Mouse (Mus musculus) myocyte (in vitro differentiated cells): ENCODE measurements around the gene Olfr825. TPM values are rescaled to one million over a fixed set of nuclear protein-coding genes. Genes with fewer than 3 reads are reported as not detected.
"Not testable (repeated sequence)": the region's sequence is repeated elsewhere in the genome, so short reads cannot be mapped to it uniquely, and the experiment has no call there.

ENCODE experiments used
- H3K27me3 ChIP-seq: one replicate; pipeline ENCODE4 v1.6.1; 2011; ENCODE audit not compliant: control insufficient read depth, insufficient read depth, insufficient read length
- H3K36me3 ChIP-seq: one replicate; pipeline ENCODE4 v1.6.1; 2011; ENCODE audit not compliant: control insufficient read depth, insufficient read depth
- H3K4me2 ChIP-seq: one replicate; pipeline ENCODE4 v1.6.1; 2011; ENCODE audit warnings: low read depth, control low read depth
- H3K4me3 ChIP-seq: one replicate; pipeline ENCODE4 v1.5.1; 2011; ENCODE audit warnings: mild to moderate bottlenecking, control low read depth, moderate library complexity
- H3K79me2 ChIP-seq: one replicate; pipeline ENCODE4 v1.6.1; 2011; ENCODE audit not compliant: control insufficient read depth, insufficient read depth
- H3ac ChIP-seq: one replicate; pipeline ENCODE4 v1.6.1; 2011; ENCODE audit not compliant: control insufficient read depth, insufficient read length
- CEBPB ChIP-seq: IDR thresholded peaks from 2 replicates; pipeline ENCODE4 v1.6.1; 2011; ENCODE audit warnings: mild to moderate bottlenecking, moderate library complexity; ENCODE audit not compliant: poor library complexity, insufficient read depth, severe bottlenecking
- E2F4 ChIP-seq: IDR thresholded peaks from one replicate; pipeline ENCODE4 v1.6.1; 2011; ENCODE audit warnings: mild to moderate bottlenecking, control low read depth, moderate library complexity; ENCODE audit not compliant: insufficient read depth
- MAX ChIP-seq: IDR thresholded peaks from one replicate; pipeline ENCODE4 v1.6.1; 2011; ENCODE audit warnings: low read depth, mild to moderate bottlenecking, control low read depth
- MYOD1 ChIP-seq, 3 experiments: IDR thresholded peaks; one replicate each; pipeline ENCODE4 v1.6.1; 2011; ENCODE audit warnings: control low read depth in 2 of 3, low read depth in 2 of 3, mild to moderate bottlenecking in 2 of 3, moderate library complexity in 1 of 3; ENCODE audit not compliant: insufficient read length in 2 of 3, control insufficient read depth in 1 of 3
- MYOG ChIP-seq, 3 experiments: IDR thresholded peaks; one replicate each; pipeline ENCODE4 v1.6.1; 2011; ENCODE audit warnings: control low read depth in 2 of 3, low read depth in 2 of 3, mild to moderate bottlenecking in 2 of 3; ENCODE audit not compliant: insufficient read length in 2 of 3, control insufficient read depth in 1 of 3, insufficient read depth in 1 of 3
- POLR2A ChIP-seq: IDR thresholded peaks from one replicate; pipeline ENCODE4 v1.6.1; 2011; ENCODE audit warnings: low read depth, mild to moderate bottlenecking, control low read depth, moderate library complexity; ENCODE audit not compliant: insufficient read length
- POLR2AphosphoS2 ChIP-seq: IDR thresholded peaks from one replicate; pipeline ENCODE4 v1.6.1; 2011; ENCODE audit warnings: low read depth, control low read depth; ENCODE audit not compliant: insufficient read length
- REST ChIP-seq: IDR thresholded peaks from one replicate; pipeline ENCODE4 v1.6.1; 2011; ENCODE audit warnings: mild to moderate bottlenecking, control low read depth, moderate library complexity; ENCODE audit not compliant: insufficient read depth, insufficient read length
- SRF ChIP-seq: IDR thresholded peaks from one replicate; pipeline ENCODE4 v1.6.1; 2011; ENCODE audit warnings: low read depth; ENCODE audit not compliant: control insufficient read depth, insufficient read length
- TCF12 ChIP-seq: IDR thresholded peaks from one replicate; pipeline ENCODE4 v1.6.1; 2011; ENCODE audit warnings: mild to moderate bottlenecking, control low read depth; ENCODE audit not compliant: poor library complexity, insufficient read depth, severe bottlenecking
- TCF3 ChIP-seq: IDR thresholded peaks from one replicate; pipeline ENCODE4 v1.6.1; 2011; ENCODE audit warnings: low read depth, control low read depth; ENCODE audit not compliant: insufficient read length
- USF1 ChIP-seq: IDR thresholded peaks from one replicate; pipeline ENCODE4 v1.6.1; 2011; ENCODE audit warnings: low read depth, mild to moderate bottlenecking, control low read depth, moderate library complexity
- polyA plus RNA-seq: library from polyadenylated mRNA; unstranded; fragments of >200 nt; fragmentation: generic; extraction: Trizol; gene quantifications from one replicate; pipeline ENCODE4 v1.2.1, GENCODE M21; 2012; ENCODE audit warnings: missing spikeins

The Olfr825 gene
- polyA plus RNA-seq = not detected

DNA sequence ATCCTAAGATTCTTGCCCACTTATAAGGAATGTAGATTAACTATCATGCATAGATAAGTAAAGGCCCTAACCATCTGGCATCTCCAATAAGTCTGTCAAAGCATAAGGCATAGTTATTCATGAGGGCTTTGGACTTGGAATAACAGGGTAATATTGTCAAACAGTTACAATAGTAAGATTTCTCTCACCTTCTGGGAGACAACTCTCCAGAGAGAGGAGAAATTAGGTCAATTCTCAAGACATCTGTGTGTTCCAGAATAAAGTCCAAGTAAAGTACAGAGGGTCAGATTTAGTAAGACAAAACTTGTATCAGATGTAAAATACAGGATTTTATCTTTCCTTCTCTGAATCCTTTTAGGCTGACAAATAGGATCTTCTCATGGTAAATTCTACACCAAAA is at the start of gene Olfr825:
Olfr825 (minus strand) TSS at position 101 of the 400 bp plus-strand sequence.
- Histone ChIP-seq H3K27me3 (no peaks in the 10 kb centered on the region), H3K4me2 (no peak within 1 kb of the TSS), H3K36me3 (no peaks in the 10 kb centered on the region), H3K79me2 (no peaks in the 10 kb centered on the region), H3ac (no peak within 1 kb of the TSS), H3K4me3 (no peak within 1 kb of the TSS)
- TF ChIP-seq E2F4 (no peak), REST (no peak), USF1 (no peak), MAX (no peak), SRF (no peak)

DNA sequence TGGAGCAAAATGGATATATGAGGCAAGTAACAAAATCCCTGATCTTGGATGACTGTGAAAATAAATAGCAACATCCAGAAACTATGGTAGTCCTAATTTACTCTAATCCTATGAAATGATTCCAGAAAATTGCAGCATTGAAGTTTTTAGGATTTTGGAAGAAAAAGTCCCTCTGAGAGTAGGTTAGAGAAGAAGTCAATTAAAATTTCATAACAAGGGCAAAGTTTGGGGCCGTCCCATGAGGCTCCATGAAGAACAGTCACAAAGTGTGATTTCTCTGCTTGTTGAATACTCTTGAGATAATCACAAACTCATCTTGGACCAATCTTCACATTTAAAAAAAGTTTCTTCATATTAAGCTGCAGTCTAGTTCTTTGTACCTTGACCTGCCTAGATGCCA is 47.7 kb upstream of the Olfr825 start, which contains the start of gene Olfr827:
Olfr827 (minus strand) TSS at position 101 of the 400 bp plus-strand sequence.
- TF ChIP-seq MAX (no peak), REST (no peak), MYOG (IDR thresholded peaks at IDR 0.05; ENCODE audit: control insufficient read depth in 1 of 3, insufficient read depth in 1 of 3, insufficient read length in 2 of 3, low read depth in 2 of 3) (no peak), TCF3 (no peak), MYOD1 (IDR thresholded peaks at IDR 0.05; ENCODE audit: control insufficient read depth in 1 of 3, insufficient read length in 2 of 3, low read depth in 2 of 3) (no peak), E2F4 (no peak), USF1 (no peak), POLR2AphosphoS2 (no peak), CEBPB (no peak), TCF12 (no peak), POLR2A (no peak), SRF (no peak)

DNA sequence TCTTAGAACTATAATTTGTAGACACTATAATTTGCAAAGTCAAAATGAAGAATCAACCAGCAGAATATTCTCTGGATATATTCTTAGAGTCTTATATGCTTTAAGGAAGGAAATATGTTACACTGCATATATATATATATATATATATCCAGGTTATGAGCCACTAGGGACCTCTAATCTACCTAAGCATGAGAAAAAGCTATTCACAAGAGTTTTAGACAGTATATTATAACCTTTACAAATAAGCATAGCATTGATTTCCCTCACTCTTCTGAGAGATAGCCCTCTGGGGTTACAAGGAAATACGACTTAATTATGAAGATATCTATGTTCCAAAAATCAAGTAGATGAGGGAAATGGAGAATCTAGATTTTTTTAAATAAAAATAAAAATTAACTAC is 17.5 kb upstream of the Olfr825 start, which contains the start of gene Olfr826:
Olfr826 (minus strand) TSS at position 101 of the 400 bp plus-strand sequence.
- TF ChIP-seq SRF (no peak), USF1 (no peak), TCF3 (no peak), E2F4 (no peak), MYOD1 (IDR thresholded peaks at IDR 0.05; ENCODE audit: control insufficient read depth in 1 of 3, insufficient read length in 2 of 3, low read depth in 2 of 3) (no peak), POLR2AphosphoS2 (no peak), REST (no peak), TCF12 (no peak), CEBPB (no peak), POLR2A (no peak), MYOG (IDR thresholded peaks at IDR 0.05; ENCODE audit: control insufficient read depth in 1 of 3, insufficient read depth in 1 of 3, insufficient read length in 2 of 3, low read depth in 2 of 3) (no peak), MAX (no peak)
- H3K4me2 ChIP-seq = no peak within 1 kb of the TSS

More for the DNA sequence above, 47.7 kb upstream of the Olfr825 start, which contains the start of gene Olfr827:
- Histone ChIP-seq H3K79me2 (no peaks in the 10 kb centered on the region), H3K36me3 (no peaks in the 10 kb centered on the region), H3ac (no peak within 1 kb of the TSS), H3K4me2 (no peak within 1 kb of the TSS), H3K4me3 (no peak within 1 kb of the TSS), H3K27me3 (no peaks in the 10 kb centered on the region)

DNA sequence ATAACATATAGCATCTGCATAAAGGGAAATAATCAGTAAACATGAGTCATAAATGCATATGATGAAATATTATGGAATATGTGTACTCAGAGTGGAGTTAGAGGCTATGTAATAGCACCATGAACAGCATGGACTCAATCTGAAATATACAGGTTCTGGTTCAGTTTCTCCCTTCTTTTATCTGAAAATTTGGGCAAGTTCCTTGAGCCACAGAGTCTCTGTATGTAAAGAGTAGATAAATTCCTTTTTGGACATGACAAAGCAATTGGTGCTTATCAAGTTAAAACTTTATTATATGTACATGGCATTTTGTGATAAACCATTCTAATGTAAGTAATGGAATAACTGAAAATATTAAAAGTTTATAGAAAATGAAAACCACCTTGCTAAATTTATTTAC is 1.4 kb downstream of the Olfr825 start:
- Histone ChIP-seq H3K79me2 (no peaks in the 10 kb centered on the region), H3K4me2 (no peak overlapping the region), H3K36me3 (no peaks in the 10 kb centered on the region), H3K27me3 (no peaks in the 10 kb centered on the region), H3ac (no peak overlapping the region), H3K4me3 (no peak overlapping the region)
- TF ChIP-seq SRF (no peak), POLR2AphosphoS2 (no peak), TCF12 (no peak), E2F4 (no peak), POLR2A (no peak), REST (no peak), TCF3 (no peak), MYOD1 (IDR thresholded peaks at IDR 0.05; ENCODE audit: control insufficient read depth in 1 of 3, insufficient read length in 2 of 3, low read depth in 2 of 3) (no peak), MYOG (IDR thresholded peaks at IDR 0.05; ENCODE audit: control insufficient read depth in 1 of 3, insufficient read depth in 1 of 3, insufficient read length in 2 of 3, low read depth in 2 of 3) (no peak), USF1 (no peak), MAX (no peak), CEBPB (no peak)

More for the DNA sequence above, 17.5 kb upstream of the Olfr825 start, which contains the start of gene Olfr826:
- Histone ChIP-seq H3ac (no peak within 1 kb of the TSS), H3K36me3 (no peaks in the 10 kb centered on the region), H3K4me3 (no peak within 1 kb of the TSS), H3K27me3 (no peaks in the 10 kb centered on the region), H3K79me2 (no peaks in the 10 kb centered on the region)

DNA sequence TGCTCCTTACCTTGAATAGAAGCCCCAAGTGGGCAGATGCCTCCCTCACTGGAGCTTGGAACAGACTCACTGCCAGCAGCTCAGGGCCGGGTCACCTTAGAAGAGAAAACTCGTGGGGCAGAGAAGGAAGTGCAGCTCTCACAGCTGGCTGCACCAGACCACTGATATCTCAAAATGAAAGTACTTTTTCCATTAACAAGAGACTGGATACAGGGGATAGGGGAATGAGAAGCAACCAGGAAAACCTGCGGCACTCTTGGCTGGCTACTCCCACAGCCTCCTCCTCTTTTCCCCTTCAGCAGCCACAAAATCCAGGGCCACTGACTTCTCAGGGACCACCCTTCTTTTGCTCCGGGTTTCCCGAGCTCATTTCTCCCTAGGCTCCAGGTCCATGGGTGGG is 22.4 kb downstream of the Olfr825 start:
- H3K4me3 ChIP-seq = no peak overlapping the region
- no peak for TF ChIP-seq E2F4
- TF ChIP-seq POLR2A = no peak
- TF ChIP-seq TCF3 = no peak
- no peak for TF ChIP-seq SRF
- TF ChIP-seq MAX = no peak
- TF ChIP-seq TCF12 = no peak
- no peak for TF ChIP-seq REST
- no peak for TF ChIP-seq MYOD1 (IDR thresholded peaks at IDR 0.05; ENCODE audit: control insufficient read depth in 1 of 3, insufficient read length in 2 of 3, low read depth in 2 of 3)
- TF ChIP-seq MYOG (IDR thresholded peaks at IDR 0.05; ENCODE audit: control insufficient read depth in 1 of 3, insufficient read depth in 1 of 3, insufficient read length in 2 of 3, low read depth in 2 of 3) = no peak
- no peak for TF ChIP-seq POLR2AphosphoS2
- no peak for TF ChIP-seq USF1
- TF ChIP-seq CEBPB = no peak

DNA sequence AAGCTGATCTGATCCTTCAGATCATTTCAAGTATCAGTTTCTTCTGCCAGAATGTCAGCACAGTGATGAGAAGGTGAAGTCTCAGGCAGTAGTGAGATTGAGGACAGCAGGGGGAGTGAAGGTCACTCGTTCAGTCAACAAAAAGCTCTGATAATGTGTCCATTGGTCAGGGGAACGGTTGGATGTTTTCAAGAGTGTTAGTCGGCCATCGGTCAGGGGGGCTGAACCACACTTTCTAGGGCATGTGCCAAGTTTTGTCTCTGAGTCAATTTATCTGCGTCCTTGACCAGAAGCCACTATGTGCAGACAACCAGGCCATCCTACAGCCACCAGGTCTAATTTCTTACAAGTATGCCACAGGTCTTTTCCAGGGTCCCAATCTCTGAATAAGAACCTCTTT is 24.1 kb downstream of the Olfr825 start:
- H3ac ChIP-seq, H3K79me2 ChIP-seq, H3K36me3 ChIP-seq, H3K27me3 ChIP-seq, H3K4me3 ChIP-seq, H3K4me2 ChIP-seq: not testable (repeated sequence)

More for the DNA sequence above, 22.4 kb downstream of the Olfr825 start:
- H3K27me3 ChIP-seq = no peaks in the 10 kb centered on the region
- no peak overlapping the region for H3ac ChIP-seq
- no peaks in the 10 kb centered on the region for H3K79me2 ChIP-seq
- no peaks in the 10 kb centered on the region for H3K36me3 ChIP-seq
- H3K4me2 ChIP-seq = no peak overlapping the region
